Mouse (Mus musculus) embryo, embryonic 11 days (tissue): Measurements from ENCODE around the gene Map3k1.

ENCODE experiments used
- DNase-seq: peaks from one replicate; pipeline ENCODE4 v3.0.0-alpha.2; 2015

Map3k1 gene

GRCm38 (mm10) chr13:111808637-111809465 lies at the start of gene Map3k1:
Gene Map3k1, minus strand, starts transcription at chr13:111808993.
- DNase-seq, result peak; percentile 83

DNA sequence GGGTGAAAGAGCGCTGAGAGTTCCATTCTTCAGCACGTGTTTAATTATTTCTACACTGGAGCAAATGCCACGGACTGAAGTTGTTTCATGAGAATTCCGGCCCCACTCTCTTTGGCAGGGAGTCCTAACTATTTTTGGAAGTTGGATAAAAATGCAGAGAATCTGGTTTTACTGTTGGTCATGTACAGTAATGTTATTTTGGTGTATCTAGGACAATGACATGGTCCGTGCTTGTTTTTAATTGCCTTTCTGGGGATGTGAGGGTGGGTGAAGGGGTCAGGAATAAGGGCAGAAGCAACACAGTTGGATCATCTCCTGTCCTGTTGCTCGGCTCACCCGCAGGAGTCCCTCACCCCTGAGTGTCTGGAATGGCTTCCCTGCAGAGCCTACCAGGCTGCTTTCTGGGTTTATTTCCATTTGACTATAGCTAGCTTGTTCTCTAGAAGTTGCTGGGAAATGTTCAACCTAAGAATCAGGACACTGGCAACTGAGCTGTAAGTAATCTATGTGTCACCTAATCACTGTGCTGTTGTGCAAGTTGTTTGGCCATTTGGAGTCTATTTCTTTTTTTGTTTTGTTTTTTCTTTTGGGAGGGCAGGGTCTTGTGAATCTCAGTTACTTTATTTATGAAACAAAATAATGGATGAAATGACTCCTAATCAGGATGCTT lies 48.1 kb upstream of the Map3k1 start:
- no peak for DNase-seq

GRCm38 (mm10) chr13:111856232-111856631 lies 47.4 kb upstream of the Map3k1 start:
- no peak for DNase-seq

DNA sequence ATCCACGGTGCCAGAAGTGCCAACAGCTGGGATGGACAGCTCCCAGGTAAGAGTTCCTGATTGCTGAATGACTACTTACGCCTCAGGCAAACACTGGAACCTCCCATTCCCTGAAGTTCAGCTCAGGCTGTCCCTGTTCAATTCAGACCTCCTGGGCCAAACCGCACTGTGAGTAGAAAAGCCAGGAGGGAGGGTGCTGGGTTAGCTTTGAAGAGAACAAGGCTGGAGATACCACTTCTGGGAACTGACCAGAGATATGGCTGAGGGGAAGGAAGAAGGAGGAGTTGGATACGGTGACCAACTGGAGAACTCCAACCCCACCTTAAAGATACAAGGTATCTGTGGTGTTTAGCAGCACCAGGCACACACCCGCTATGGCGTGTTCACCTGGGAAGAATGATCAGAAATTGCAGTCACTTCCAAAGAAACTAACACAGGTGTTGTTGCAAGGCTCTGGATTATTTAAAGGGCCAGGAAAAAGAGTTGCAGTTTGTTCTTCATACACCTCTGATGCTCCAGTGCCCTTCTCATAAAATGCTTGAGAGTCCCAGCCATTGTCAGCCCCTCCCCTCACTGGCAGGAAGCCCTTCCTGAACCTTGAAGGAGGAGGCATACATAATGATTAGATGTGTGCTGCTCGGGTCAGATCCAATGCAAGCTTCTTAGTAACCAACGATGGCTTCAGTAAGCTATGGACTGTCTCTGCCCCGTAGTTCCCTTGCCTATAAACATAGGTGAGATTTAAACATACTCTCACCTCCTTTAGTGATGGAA lies 43.8 kb upstream of the Map3k1 start:
- DNase-seq, result no peak

GRCm38 (mm10) chr13:111850046-111850837 lies 41.4 kb upstream of the Map3k1 start:
- DNase-seq, result no peak

GRCm38 (mm10) chr13:111845471-111845870 lies 36.7 kb upstream of the Map3k1 start:
- peak; percentile 49 for DNase-seq

GRCm38 (mm10) chr13:111844313-111844712 lies 35.5 kb upstream of the Map3k1 start:
- DNase-seq, result no peak

DNA sequence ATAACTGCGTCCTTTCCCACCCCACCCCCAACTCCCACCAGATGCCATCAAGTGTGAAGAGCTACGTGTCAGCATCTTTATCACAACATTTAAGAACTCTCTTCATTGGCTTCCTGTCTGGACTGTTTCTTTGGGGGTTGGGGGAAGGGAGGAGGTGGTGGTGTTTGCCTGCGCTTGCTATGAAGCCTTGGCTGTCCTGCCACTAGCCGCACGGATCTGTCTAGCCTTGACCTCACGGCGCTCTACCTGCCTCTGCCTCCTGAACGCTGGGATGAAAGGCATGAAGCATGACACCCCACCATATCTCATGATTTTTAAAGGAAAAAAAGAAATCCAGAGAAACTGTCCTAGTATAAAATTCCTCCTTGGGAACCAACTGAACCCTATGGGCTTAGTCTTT lies 27.0 kb upstream of the Map3k1 start:
- DNase-seq, result no peak

GRCm38 (mm10) chr13:111834613-111835012 lies 25.8 kb upstream of the Map3k1 start:
- DNase-seq, result no peak

GRCm38 (mm10) chr13:111829473-111829872 lies 20.7 kb upstream of the Map3k1 start:
- no peak for DNase-seq

DNA sequence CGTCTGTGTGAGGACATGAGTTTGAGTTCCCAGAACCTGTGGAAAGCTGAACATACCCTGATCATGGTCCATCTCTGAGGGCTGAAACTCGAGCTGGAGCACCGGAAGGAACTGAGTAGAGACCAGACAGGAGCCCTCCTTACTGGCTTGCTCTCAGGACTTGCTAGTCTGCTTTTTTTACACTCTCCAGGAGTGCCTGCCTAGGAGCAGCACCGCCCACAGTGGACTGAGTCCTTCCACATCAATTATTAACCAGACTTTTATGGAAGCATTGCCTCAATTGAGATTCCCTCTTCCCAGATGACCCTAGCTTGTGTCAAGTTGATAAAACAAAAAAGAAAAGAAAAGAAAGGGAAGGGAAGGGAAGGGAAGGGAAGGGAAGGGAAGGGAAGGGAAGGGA lies 18.7 kb upstream of the Map3k1 start:
- DNase-seq, result no peak

DNA sequence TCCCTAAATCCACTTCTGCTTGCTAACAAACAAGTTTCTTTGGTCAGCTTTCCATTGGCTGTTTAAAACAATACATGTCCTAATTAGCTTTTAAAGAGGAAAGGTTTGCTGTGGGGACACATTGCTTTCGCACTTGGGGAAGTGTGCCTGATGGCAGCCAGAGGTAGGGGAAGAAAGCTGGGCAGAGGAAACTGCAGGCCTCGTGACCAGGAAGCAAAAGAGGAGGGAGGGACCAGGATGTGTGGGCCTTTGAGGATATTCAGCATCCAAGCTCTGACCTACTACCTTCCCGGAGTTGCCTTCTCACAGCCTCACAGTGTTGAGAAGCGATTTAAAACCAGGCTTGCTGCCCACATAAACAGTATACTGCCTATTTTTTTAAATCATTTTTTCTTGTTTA lies 15.4 kb upstream of the Map3k1 start:
- DNase-seq, result no peak

DNA sequence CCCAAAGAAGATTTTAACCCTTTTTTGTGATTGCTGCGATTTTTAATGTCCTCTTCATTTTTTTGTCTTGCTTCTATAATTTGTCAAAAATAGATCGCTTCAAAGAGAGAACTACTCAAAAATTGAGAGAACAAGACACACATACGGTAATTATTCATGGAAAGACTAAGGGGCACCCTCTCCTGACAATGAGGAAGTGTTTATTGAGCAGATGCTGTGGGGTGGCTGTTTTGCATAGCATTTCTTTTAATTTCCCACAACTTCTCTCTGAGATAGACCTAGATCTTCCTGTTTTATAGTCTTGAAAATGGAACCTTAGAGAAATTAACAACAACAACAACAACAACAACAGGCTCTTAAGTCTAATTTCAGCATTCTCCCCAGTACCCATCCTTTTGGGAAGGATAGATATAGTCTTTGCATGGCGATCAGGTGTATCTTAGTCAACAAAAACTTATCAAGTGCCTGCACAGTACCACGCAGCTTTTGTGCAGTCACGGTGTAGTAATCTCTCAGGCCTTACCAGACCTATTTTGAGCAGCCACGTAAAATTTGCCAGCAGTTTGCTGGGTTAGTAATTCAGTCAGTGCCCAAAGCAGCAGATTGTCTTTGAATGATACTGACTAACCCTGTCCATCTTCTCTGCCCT lies 13.1 kb upstream of the Map3k1 start:
- DNase-seq, result no peak

DNA sequence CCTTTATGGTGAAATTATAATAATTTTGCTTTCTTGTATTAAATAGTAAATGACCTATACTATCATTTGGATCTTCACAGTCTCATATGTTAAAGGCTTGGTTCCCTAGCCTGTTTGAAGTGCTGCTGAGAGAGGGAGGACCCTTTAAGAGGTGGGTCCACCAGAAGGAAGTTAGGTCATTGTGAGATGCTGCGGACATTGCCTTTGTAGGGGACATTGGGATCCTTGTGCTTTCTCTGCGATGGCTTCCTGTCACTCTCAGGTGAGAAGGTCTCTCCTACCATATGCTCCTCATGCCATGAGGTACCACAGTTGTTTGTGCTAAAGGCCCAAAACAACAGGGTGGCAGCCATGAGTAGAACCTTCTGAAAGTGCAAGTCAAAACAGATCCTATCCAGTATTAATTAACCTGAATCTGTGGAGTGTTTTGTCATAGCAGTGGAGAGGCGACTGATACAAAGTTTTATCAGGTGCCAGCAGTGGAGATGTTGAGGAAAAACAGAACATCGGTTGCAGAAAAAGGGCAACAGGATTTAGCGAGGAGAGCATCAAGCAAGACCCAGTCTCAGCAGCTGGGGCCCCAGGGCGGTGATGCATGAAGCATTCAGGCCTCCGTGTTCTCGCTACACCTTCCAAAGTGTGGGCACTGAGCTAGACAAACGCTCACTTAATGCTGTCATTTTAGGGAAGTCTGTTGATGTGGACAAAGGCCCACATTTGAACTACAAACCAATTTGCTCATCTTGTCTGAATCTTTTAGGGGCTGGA lies 11.0 kb upstream of the Map3k1 start:
- DNase-seq, result no peak

- DNase-seq, result no peak
These were observed 10.3 kb upstream of the Map3k1 start for GRCm38 (mm10) chr13:111819106-111819505.

GRCm38 (mm10) chr13:111818216-111818903 lies 9.6 kb upstream of the Map3k1 start:
- no peak for DNase-seq

DNA sequence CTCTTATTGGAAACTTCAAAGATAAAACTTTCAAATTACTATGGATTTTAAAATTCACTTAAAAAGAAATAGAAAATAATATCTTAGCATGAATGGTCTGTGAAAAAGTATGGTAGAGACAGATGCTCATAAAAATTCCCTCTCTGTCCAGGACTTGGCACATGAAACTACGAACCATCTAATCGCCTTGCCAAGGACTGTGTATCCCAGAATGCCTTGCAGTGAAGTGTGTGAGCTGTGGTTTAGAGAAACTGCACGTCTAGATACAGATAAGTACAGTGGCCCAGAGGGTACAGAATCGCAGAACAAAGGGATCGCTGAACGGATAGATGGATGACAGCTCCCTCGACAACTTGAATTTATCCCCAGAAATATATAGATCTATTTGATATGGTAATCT lies 9.0 kb upstream of the Map3k1 start:
- DNase-seq, result no peak

GRCm38 (mm10) chr13:111816431-111816830 lies 7.6 kb upstream of the Map3k1 start:
- no peak for DNase-seq

GRCm38 (mm10) chr13:111815486-111815885 lies 6.7 kb upstream of the Map3k1 start:
- DNase-seq, result no peak

DNA sequence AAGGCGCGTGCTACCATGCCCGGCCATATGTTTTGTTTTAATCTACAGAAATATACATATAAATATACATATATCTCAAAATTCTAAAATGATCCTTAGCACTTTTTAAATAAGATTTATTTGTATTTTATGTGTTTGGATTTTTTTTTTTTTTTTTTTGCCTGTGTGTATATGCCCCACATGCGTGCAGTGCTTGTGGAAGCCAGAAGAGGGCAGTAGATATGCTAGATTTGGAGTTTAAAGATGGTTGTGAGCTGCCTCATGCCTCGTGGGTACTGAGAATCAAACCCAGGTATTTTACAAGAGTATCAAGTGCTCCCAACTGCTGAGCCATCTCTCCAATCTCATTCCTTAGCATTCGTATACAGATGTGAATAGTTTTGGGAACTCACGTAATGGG lies 6.2 kb upstream of the Map3k1 start:
- no peak for DNase-seq

GRCm38 (mm10) chr13:111812647-111813046 lies 3.9 kb upstream of the Map3k1 start:
- no peak for DNase-seq
